Mouse (Mus musculus) T-helper 2 cell (primary cell): Measurements from ENCODE around the gene Hip1r.

Source experiments
- in situ Hi-C: fragments of 300-600 bp; cut with MboI, MseI; formaldehyde crosslinking; loops from one replicate; pipeline ENCODE4 v1.15.1; 2025; ENCODE audit warnings: high pct_unique_total_duplicates

Hip1r gene

GRCm38 (mm10) chr5:123972453-123972852 lies 975 bp upstream of the Hip1r start:
- in situ Hi-C loops = no loop called here

- in situ Hi-C loops = no loop called here
These were observed 704 bp downstream of the Hip1r start for GRCm38 (mm10) chr5:123974179-123974485.

DNA sequence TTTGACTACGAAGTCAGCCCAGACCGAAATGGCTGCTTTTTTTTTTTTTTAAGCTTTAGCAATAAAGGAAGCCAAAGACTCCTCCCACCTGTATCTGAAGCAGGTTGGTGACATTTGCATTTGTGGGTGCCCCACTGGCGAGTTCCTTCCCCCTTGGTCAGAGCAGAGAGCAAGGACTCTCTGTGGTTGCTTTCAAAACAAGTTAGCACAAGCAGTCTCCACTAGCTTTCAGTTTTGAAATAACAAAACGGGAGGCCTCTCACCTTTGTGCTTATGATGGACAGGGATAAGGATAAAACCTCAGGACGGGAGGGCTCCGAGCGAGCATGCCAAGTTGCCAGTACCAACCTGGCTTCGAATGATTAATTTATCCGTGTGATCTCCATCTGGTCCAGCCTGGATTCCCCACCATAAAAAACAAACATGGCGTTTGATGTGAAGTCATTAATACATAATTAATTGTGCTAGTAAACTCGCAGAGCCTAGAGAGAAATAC lies 1.2 kb downstream of the Hip1r start:
- in situ Hi-C loops = loop anchor here (25.0 kb wide), 1 partner anchor 888 kb away; the partner anchor contains the start of genes Ccdc92 and Zfp664

GRCm38 (mm10) chr5:123975668-123976180 lies 2.3 kb downstream of the Hip1r start:
- in situ Hi-C loops = loop anchor here (25.0 kb wide), 1 partner anchor 887 kb away; the partner anchor contains the start of genes Ccdc92 and Zfp664

GRCm38 (mm10) chr5:123977231-123977630 lies 3.8 kb downstream of the Hip1r start:
- in situ Hi-C loops = loop anchor here (25.0 kb wide), 1 partner anchor 885 kb away; the partner anchor contains the start of genes Ccdc92 and Zfp664

GRCm38 (mm10) chr5:123978131-123978530 lies 4.7 kb downstream of the Hip1r start:
- in situ Hi-C loops = loop anchor here (25.0 kb wide), 1 partner anchor 884 kb away; the partner anchor contains the start of genes Ccdc92 and Zfp664

- in situ Hi-C loops = loop anchor here (25.0 kb wide), 1 partner anchor 883 kb away; the partner anchor contains the start of genes Ccdc92 and Zfp664
These were observed 6.0 kb downstream of the Hip1r start for GRCm38 (mm10) chr5:123979221-123979979.

DNA sequence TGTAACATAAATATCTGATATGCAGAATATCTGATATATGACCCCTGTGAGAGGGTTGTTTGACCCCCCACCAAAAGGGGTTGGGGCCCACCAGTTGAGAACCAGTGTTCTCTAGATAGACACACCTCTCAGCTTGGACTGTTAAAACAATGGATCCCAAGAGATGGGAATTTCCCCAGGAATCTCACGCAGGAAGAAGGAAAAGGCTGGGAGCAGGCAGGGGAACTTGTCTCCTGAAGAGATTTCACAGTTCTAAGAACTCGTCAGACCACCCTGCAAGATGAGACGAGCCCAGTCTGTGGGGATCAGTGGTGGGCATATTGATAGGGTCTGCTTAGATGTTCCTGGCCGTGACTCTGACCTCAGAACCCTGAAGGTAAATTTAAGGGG lies 6.5 kb downstream of the Hip1r start:
- in situ Hi-C loops = loop anchor here (25.0 kb wide), 1 partner anchor 882 kb away; the partner anchor contains the start of genes Ccdc92 and Zfp664

DNA sequence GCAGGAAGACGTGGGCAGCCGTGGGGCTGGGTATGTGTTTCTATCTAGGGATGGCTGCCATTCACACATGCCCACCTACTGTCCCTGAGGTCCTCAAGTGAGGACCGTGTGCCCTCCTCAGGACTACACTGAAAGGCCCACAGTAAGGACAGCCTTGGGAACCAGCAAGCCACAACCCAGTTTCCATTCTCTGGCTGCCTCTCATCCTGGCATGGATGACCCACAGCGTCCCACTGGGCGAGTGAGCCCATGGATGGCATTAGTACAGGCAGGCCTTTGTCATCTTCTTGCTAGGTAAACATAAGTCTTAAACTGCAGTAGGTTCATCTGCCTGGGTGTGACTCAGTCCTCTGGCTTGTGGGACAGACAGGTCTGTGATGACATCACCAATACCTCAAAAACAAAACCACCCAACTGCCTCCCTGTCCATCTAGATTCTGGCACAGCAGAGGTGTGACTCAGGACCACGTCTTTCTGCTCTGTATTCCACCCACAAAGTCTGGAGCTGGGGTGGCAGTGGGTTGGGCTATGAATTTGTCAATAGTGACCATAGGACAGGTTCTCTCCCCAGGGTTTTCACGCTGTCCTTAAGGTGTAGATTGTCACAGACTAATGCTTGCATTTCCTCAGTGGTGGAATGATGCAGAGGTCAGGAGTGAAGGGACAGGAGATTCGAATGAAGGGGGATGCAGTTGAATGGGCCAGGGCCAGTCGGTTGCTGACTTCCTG lies 7.3 kb downstream of the Hip1r start:
- in situ Hi-C loops = loop anchor here (25.0 kb wide), 1 partner anchor 882 kb away; the partner anchor contains the start of genes Ccdc92 and Zfp664

GRCm38 (mm10) chr5:123981250-123981554 lies 7.8 kb downstream of the Hip1r start:
- in situ Hi-C loops = loop anchor here (25.0 kb wide), 1 partner anchor 881 kb away; the partner anchor contains the start of genes Ccdc92 and Zfp664

DNA sequence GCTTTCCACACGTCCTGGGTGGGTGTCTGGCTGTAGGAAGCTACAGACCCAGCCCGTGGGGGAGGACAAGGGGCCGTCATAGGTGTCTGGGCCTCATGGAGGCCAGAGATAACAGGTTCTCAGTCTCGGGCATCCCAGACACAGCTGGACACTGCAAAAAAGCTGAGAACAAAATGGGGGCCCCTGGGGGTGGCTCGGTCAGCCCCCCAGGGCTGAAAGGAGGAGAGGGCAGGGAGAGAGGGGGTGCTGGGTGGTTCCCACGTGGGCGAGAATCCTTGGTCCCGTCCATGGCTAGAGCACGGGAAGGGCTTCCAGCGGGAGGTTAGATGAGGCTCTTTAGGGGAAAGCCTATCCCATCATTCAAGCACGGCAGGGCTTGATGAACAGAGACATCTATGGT lies 9.4 kb downstream of the Hip1r start:
- in situ Hi-C loops = loop anchor here (25.0 kb wide), 1 partner anchor 879 kb away; the partner anchor contains the start of genes Ccdc92 and Zfp664

DNA sequence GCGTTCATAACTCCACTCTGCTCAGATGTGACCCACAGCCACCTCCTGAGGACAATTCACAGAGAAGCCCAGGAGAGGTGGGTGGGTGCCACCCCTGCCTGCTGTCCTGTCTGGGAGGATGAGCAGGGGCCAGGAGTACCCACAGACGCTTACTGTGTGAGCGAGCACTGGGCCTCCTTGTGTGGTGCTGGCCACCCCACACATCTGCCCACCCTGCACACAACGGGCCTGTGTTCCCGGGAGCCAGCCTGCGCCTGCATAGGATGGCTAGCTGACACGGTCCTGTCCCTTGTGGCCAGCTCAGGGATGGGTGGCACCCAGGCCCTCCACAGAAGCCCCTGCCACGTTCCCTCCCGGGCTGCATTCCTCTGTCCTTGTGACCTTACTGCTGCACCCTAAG lies 12.0 kb downstream of the Hip1r start:
- in situ Hi-C loops = loop anchor here (25.0 kb wide), 1 partner anchor 877 kb away; the partner anchor contains the start of genes Ccdc92 and Zfp664

- in situ Hi-C loops = loop anchor here (25.0 kb wide), 1 partner anchor 875 kb away; the partner anchor contains the start of genes Ccdc92 and Zfp664
These were observed 13.5 kb downstream of the Hip1r start for GRCm38 (mm10) chr5:123986925-123987324.

GRCm38 (mm10) chr5:123987511-123987910 lies 14.1 kb downstream of the Hip1r start:
- in situ Hi-C loops = loop anchor here (25.0 kb wide), 1 partner anchor 875 kb away; the partner anchor contains the start of genes Ccdc92 and Zfp664

DNA sequence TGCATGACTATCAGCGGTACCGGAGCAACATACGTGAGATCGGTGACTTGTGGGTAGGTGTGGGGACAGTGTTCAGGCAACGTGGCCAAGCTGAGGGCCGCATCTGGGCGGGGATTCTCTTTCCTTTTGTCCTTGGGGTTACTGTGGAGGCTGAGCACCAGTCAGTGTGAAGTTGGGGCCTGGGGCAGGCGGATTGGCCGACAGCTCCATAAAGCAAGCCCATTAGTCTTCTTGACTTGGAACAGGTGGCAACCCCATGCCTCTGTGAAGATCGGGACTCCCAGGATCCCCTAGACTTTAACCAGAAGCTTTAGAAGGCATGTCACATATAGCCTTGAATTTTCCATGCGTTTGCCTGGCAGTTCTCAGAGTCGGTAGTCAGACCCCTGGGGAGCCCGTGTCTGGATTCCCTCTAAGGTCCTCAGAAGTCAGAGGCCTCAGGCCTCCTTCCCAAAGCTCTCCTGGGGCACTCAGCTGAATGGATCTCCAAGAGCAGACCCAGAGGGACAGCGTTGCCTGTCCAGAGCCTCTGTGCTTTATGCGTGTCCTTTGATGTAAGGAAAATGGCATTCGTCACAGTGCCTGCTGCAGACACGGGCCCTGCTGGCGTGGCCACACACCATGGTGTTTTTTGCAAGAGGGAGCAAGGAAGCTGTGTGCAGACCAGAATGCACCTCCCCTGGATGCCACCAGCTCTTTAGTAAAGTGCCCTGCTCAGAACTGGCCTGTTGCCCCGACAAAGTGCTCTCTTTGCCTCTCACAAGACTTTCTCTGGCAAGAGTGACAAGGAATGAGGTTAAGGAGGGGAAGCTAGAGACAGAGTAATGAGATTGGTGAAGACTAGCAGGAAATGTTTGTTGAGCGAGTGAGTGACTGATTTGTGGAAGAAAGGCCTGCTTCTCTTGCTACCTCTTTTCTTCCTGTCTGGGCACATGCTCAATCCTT lies 16.8 kb downstream of the Hip1r start:
- in situ Hi-C loops = loop anchor here (5.0 to 25.0 kb wide), 2 partner anchors 43 to 872 kb away; partner anchors contain the start of genes Ccdc92 and Zfp664

- in situ Hi-C loops = loop anchor here (5.0 to 25.0 kb wide), 2 partner anchors 44 to 871 kb away; partner anchors contain the start of genes Ccdc92 and Zfp664
These were observed 17.9 kb downstream of the Hip1r start for GRCm38 (mm10) chr5:123991321-123991720.

DNA sequence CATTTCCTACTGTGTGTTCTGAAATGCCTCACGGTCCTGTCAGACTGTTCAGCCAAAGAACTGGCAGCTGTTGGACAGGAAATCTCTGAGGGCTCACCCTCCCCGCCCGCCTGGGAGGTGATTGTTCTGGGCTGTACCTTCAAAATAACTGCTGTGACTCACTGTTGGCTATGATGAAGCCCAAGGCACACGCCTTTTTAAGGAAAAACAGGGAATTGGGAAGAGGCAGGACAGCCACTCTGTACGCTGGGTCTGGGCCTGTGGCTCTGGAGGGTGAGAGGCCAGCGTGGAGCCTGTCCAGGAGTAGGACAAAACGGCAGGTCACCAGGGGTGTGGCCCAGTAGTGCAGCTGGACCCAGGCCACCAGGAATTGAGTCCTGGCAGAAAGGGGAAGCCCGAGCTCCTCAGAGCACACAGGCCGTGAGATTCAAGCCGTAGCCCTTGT lies 18.8 kb downstream of the Hip1r start:
- in situ Hi-C loops = loop anchor here (5.0 to 25.0 kb wide), 2 partner anchors 45 to 870 kb away; partner anchors contain the start of genes Ccdc92 and Zfp664

- in situ Hi-C loops = loop anchor here (5.0 to 25.0 kb wide), 2 partner anchors 45 to 870 kb away; partner anchors contain the start of genes Ccdc92 and Zfp664
These were observed 19.4 kb downstream of the Hip1r start for GRCm38 (mm10) chr5:123992794-123993193.

GRCm38 (mm10) chr5:123993263-123994036 lies 20.0 kb downstream of the Hip1r start:
- in situ Hi-C loops = loop anchor here (5.0 to 25.0 kb wide), 2 partner anchors 46 to 869 kb away; partner anchors contain the start of genes Ccdc92 and Zfp664
